Mouse (Mus musculus): Measurements from ENCODE around the gene Gm37419.

Gm37419 gene

GRCm38 (mm10) chr16:23988466-23989208 lies at the start of gene Gm37419, which contains the start of gene Bcl6:
Gene Gm37419, plus strand, starts transcription at chr16:23988482.
Gene Bcl6, minus strand, starts transcription at chr16:23988852.
- DNase-seq (ENCODE audit: low spot score in 2 of 2): peak; percentile 73 to 81

GRCm38 (mm10) chr16:23944801-23945200 lies 43.5 kb upstream of the Gm37419 start:
- DNase-seq (ENCODE audit: low spot score in 2 of 2): no peak

- DNase-seq (ENCODE audit: low spot score in 2 of 2): no peak
These were observed 40.6 kb upstream of the Gm37419 start for GRCm38 (mm10) chr16:23947654-23948053.

- no peak for DNase-seq (ENCODE audit: low spot score in 2 of 2)
These were observed 36.1 kb upstream of the Gm37419 start for GRCm38 (mm10) chr16:23952101-23952727.

GRCm38 (mm10) chr16:23953189-23953958 lies 34.9 kb upstream of the Gm37419 start:
- DNase-seq (ENCODE audit: low spot score in 2 of 2): no peak

DNA sequence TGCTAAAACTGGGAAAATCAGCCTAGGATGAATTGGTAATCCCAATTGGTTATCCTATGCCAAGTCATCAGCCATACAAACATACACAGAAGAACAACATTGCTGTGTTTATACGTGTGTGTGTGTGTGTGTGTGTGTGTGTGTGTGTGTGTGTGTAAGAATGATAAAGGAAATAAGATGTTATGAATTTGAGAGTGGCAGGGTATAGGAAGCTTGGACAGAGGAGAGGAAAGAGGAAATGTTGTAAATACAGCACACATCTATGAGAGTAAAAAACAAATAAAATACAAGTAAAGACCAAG lies 34.4 kb upstream of the Gm37419 start:
- no peak for DNase-seq (ENCODE audit: low spot score in 2 of 2)

DNA sequence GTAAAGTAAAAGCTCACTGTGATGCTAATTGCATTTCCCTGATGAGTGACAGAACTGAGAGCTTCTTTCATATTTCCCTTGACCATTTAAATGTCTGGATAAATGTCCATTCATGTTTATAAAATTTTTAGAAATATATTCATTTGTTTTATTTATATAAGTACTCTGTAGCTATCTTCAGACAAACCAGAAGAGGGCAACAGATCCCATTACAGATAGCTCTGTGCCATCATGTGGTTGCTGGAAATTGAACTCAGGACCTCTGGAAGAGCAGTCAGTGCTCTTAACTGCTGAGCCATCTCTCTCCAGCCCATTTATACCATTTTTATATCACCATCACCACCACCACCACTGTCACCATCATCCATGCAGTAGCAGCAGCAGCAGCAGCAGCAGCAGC lies 29.3 kb upstream of the Gm37419 start:
- DNase-seq (ENCODE audit: low spot score in 2 of 2): no peak

- no peak for DNase-seq (ENCODE audit: low spot score in 2 of 2)
These were observed 25.9 kb upstream of the Gm37419 start for GRCm38 (mm10) chr16:23962401-23962800.

DNA sequence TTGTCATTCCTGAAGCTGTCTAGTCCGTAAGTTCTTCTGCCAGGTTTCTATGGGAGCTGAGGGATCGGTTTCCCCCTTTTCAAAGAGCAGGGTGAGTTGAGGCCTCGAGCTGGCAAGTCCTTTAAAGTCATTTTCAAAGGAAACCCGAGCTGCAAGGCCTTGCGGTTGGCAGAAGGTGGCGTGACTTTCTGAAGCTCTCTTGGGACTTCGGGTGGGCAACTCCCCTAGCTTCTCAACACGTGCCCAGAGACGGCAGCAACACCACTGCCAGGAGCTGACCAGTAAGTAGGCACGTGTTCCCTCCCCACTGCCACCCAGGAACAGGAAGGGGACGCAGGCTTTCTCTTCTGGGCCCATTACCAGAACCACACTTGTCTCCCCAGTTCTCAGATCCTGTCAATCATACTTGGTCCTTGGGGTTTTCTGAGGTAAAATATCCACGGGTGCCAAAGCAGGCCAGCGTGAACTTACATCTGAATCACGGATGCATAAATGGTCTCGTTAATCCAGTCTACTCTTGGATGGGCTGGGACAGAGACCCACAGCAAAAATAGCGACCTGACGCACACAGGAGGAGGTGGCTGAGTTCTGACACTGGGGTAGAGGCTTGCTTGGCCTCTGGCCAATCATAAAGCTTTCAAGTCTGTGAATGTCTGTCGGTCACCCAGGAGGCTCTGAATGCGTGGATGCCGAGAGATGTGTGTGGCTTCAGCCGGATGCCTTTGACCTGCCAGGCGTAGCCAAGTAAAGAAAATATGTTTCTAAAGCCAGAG lies 24.2 kb upstream of the Gm37419 start:
- DNase-seq (ENCODE audit: low spot score in 2 of 2): no peak

GRCm38 (mm10) chr16:23964706-23965367 lies 23.4 kb upstream of the Gm37419 start:
- DNase-seq (ENCODE audit: low spot score in 2 of 2): no peak

- DNase-seq (ENCODE audit: low spot score in 2 of 2): no peak
These were observed 22.2 kb upstream of the Gm37419 start for GRCm38 (mm10) chr16:23966066-23966465.

DNA sequence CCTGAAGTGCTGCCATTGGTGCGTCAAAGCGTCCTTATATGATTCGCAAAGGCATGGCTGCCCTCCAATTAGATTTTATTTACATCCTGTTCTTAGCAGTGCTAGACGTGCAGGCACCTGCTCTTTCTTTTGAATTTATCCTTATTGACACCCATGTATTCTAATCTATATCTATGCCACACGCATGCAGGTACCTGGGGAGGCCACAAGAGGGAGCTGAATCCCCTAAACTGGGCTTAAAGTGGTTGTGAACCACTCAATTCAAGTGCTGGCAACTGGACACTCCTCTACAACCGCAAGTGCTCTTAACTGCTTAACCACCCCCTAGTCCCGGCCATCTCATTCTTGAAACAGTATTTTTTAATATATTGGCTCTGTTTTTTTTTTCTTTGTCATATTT lies 21.0 kb upstream of the Gm37419 start:
- DNase-seq (ENCODE audit: low spot score in 2 of 2): no peak

- no peak for DNase-seq (ENCODE audit: low spot score in 2 of 2)
These were observed 19.4 kb upstream of the Gm37419 start for GRCm38 (mm10) chr16:23968888-23969287.

DNA sequence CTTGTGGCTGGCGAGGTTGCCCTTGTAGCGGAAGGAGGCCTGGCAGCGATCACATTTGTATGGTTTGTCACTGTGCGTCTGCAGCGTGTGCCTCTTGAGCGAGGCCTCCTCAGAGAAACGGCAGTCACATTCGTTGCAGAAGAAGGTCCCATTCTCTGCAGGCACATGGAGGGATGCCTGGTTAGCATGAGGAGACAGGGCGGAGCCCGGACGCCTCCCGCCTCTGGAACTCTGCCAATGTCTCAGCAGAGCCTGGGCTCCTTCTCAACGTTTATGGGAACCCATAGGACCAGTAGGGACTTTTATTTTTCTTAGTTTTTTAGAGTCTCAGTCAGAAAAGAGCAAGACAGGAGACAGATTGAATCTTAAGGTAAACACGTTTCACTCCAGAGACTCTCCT lies 18.4 kb upstream of the Gm37419 start:
- no peak for DNase-seq (ENCODE audit: low spot score in 2 of 2)

- no peak for DNase-seq (ENCODE audit: low spot score in 2 of 2)
These were observed 16.0 kb upstream of the Gm37419 start for GRCm38 (mm10) chr16:23972126-23972740.

DNA sequence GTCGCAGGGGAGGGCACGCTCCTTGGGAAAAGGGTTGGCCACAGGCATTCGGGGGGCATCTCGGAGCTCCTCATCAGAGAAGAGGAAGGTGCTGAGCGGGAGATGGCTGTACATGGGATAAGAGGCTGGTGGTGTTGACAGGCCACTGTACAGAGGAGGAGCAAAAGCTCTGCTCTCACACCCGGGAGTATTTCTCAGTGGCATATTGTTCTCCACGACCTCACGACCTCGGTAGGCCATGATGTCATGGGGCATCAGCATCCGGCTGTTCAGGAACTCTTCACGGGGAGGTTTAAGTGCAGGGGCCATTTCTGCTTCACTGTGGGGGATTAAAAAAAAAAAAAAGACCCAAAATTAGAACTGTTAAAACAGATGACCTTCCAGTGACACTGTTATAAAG lies 15.4 kb upstream of the Gm37419 start:
- no peak for DNase-seq (ENCODE audit: low spot score in 2 of 2)

- DNase-seq (ENCODE audit: low spot score in 2 of 2): no peak
These were observed 14.5 kb upstream of the Gm37419 start for GRCm38 (mm10) chr16:23973635-23974367.

GRCm38 (mm10) chr16:23976196-23976595 lies 12.1 kb upstream of the Gm37419 start:
- DNase-seq (ENCODE audit: low spot score in 2 of 2): no peak

DNA sequence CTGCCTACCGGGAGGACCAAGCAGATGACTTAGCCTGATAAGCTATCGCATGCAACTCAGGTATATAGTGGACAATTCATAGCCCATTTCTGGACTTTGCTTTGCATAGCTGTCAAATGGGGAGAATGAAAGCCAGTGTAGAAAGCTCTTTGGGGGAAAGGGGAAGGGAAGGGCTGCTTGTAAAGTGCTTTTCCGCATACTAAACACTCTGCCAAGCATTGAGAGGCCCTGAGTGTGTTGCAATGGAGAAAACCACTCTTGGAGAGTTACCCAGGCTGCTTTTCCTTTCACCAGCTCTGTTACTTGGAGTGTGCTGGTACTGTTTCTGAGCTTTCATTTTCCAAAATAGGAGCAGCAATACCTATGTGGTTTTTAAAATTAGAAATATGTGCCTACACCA lies 10.6 kb upstream of the Gm37419 start:
- DNase-seq (ENCODE audit: low spot score in 2 of 2): no peak

GRCm38 (mm10) chr16:23978495-23978894 lies 9.8 kb upstream of the Gm37419 start:
- DNase-seq (ENCODE audit: low spot score in 2 of 2): no peak
